Mouse (Mus musculus): Measurements from ENCODE around the gene Cnnm2.
A peak's percentile ranks its signal among the peaks of the same experiment; 100 is the strongest.
"Not testable (repeated sequence)": the region's sequence is repeated elsewhere in the genome, so short reads cannot be mapped to it uniquely, and the experiment has no call there.

Cnnm2 gene

DNA sequence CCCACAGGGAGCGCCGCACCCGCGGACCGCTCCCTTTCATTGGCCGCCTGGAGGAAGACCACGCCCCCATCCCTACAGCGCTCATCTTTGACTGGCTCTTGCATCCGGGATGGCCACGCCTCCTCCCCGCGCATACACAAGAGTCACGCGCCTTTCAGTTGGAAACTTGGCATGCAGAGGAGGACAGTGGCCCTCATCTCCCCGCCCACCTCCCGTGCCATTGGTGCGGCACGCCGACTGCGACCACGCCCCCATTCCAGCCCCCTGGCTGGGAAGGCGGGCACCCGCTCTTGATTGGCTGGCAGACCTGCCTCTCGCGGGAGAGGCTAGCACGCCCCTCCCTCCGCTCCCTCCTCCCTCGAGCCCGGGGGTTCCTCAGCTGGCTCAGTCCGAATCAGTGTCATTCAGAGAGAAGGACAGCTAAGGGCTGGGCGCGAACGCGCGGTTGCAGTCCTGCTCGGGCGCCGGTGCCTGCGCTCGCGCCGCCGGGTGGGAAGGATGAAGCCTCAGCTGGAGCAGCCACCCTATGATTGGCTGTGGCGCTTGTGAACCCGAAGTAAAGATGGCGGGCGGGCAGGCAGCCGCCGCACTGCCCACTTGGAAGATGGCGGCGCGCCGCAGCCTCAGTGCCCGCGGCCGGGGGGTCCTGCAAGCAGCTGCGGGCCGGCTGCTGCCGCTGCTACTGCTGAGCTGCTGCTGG, at the start of gene Cnnm2:
Gene Cnnm2, plus strand, starts transcription at position 350 of the 700 bp plus-strand sequence.
- peak; percentile 99 to 100 for DNase-seq (ENCODE audit: low spot score in 2 of 2)

DNA sequence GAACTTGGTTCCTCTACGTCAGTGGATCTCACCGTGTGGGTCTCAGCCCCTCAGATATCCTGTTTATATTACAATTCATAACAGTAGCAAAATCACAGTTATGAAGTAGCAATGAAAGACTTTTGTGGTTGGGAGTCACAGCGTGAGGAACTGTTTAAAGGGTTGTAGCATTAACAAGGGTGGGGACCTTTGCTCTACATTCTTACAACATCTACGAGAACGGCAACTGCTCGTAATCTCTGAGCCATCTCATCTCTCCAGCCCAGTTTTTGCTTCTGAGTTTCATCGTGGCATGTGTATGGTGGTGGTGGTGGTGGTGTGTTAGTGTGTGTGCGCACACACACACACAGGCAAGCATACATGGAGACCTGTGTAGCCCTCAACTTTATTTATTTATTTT, 47.2 kb upstream of the Cnnm2 start:
- DNase-seq (ENCODE audit: low spot score in 2 of 2), result no peak

DNA sequence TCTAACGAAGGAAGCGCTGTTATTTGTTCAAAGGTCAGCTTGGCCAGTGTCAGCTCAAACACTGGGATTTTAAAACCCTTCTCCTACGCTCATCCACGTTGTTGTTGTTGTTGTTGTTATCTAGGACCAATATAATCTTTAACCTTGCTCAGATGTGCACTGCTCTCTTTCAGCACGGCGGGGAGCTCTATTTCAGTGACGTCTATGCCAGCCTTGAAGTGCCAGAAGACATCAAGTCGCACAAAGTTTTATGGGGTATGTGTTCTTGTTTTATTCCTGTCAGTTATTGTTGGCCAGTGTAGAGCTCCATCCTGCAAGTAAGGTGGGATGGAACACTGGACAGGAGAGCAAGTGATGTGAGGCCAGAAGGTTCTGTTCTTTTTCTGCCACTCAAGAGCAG, 46.4 kb upstream of the Cnnm2 start:
- no peak for DNase-seq (ENCODE audit: low spot score in 2 of 2)

DNA sequence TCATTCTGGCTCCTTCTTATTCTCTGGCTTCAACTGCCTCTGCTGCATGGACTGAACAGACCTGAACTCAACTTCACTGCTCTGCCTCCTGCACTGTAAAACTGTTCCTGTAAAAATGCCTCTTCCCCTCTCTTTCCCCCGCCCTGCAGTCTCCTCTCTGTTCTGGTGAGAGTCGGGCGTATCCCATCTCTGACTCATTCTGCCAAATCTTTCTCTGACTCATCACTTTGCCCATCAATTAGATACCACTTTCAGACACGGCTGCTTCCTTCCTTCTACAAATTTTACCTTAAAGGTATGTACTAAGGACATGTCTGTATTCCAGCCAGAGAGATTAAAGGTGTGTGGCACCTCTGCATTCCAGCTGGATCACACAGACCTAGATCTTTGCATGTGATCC, 43.2 kb upstream of the Cnnm2 start:
- DNase-seq (ENCODE audit: low spot score in 2 of 2), result no peak

DNA sequence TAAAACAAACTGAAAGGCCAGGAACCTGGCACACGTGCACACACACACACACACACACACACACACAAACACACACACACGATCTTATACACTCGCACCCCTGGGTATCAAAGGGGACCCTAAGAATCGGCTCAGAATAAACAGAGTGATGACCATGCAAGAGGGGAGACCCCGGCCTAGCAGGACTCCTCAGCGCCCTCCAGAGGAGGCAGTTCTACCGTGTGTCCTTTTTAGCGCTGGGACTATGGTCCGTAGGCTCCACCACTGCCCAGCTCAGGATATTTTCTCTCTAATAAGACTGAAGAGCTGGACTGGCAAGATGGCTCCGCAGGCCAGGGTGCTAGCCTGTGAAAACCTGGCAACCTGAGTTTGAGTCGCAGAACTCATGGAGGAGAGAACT, 37.0 kb upstream of the Cnnm2 start:
- no peak for DNase-seq (ENCODE audit: low spot score in 2 of 2)

DNA sequence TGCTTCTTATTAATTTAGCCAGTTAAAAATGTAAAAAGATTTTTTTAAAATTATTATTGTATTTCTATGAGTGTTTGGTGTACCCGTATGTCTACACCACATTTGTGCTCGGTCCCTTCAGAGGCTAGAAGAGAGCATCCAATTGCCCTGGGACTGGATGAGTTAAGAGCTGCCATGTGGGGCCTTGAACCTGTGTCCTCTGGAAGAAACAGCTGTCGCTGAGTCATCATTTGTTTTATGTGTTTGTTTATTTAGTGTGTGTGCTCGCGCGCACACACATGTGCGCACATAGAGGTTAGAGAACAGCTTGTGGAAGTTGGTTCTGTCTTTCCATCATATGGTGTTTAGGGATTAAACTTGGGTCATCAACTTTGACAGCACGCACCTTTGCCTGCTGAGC, 35.3 kb upstream of the Cnnm2 start:
- DNase-seq (ENCODE audit: low spot score in 2 of 2), result no peak

DNA sequence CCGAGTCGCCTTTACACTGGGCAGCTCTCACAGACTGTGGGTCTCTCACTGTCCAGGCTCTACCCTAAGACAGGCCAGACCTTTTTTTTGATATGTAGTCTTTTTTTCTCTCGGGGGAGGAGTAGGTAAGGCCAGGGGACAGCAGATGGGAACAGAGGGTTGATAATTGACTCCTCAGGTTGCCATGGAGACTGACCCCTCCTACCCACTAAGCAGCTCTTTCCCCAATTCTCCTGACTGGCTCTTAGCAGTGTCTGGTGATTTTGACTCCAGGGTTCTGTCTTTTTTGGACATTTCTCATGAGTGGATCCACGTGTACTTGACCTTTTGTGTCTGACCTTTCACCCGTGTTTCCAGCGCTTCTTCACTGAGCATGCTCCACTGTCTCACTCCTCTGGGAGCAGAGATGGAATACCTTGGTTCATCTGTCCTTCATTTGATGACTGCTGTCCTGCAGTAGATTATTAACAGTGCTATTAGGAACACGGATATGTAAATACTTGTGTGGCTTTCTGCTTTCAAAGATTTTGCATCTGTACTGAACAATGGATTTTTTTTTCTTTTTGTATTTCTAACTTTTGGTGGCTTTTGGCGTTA, 34.2 kb upstream of the Cnnm2 start:
- no peak for DNase-seq (ENCODE audit: low spot score in 2 of 2)

DNA sequence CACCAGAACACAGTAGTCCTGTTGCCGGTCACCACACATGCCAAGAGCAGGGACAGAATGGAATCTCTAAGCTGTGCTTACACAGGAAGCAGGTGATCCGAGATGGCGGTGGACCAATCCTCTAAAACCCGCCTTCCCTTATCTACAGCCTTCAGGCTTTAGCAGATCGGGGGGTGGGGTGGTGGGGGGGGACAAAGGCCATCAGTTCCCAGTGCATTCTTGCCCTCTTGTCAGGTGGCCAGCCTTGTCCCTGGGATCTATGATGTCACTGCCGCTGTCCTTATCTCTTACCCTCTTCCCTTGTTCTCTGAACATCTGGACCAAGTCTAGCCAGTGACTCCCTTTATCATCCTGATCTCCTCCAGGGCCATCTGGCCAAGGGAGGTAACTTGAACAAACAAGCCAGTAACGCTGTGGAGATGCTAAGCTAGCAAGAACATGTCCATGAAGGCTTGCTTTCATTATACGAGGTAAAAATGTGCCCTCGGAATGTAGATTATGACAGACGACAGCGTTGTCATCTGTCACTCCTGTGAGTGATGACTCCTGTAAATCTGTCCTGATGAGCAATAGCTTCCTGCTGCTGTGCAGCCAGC, 33.4 kb upstream of the Cnnm2 start:
- DNase-seq (ENCODE audit: low spot score in 2 of 2), result no peak

DNA sequence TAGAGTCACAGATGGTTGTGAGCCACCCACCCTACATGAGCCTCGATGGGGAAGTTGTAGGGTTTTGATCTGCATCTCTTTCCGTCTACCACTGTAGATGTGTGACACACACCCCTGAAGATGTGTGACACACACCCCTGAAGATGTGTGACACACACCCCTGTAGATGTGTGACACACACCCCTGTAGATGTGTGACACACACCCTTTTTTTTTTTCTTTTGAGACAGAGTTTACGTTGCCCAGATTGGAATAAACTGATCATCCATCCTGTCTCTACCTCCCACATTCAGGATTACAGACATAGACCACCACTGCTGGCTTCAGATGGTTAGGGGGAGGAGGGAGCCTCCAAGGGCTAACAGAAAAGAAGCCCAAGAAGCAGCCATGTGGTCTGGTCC, 32.5 kb upstream of the Cnnm2 start:
- no peak for DNase-seq (ENCODE audit: low spot score in 2 of 2)

DNA sequence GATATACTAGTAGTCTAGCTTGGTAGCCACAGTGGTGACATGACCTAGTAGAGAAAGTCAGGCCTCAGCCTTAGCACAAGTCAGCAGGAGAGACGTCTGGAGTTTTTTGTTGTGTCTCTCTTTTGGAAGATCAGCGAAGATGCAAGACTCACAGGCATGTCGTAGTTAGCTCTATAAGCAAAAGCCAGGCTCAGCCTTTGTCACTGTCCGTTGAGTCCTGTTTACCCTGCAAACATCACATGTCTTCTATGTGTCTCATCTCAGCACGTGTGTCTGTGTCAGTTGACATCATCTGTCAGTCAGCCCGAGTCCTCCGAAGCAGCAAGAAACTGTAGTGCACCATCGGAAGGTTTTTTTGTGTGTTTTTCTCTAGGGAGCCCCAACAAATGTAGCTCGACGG, 30.0 kb upstream of the Cnnm2 start:
- DNase-seq (ENCODE audit: low spot score in 2 of 2), result no peak

DNA sequence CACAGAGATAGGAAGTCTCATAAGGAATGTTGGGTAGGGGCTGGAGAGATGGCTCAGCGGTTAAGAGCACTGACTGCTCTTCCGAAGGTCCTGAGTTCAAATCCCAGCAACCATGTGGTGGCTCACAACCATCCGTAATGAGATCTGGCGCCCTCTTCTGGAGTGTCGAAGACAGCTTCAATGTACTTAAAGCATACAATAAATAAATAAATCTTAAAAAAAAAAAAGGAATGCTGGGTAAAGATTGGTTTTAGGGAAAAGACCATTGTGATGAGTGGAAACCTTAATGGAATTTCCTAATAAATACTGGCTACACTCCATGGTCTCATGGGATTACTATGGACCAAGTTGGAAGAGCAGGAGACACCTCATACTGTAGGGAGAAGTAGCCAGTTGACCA, 28.7 kb upstream of the Cnnm2 start:
- DNase-seq (ENCODE audit: low spot score in 2 of 2), result not testable (repeated sequence)

DNA sequence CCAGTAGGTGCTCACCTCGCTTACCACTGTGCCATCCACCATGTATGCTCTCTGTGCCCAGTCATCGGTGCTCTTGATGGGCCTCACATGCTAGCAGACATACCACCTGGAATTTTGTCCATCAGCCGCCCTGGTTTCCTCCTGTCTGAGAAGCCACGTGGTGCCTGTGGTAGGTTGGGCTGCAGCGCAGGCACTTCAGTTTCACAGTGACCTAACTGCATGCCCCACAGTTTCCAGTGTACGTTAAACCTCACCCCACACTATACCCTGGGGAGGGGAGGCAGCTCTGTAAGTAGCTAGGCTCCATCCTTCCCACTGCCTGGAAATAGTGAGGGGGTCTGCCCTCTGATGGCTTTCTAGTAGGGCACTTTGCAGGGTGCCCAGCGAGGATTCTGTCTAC, 27.8 kb upstream of the Cnnm2 start:
- DNase-seq (ENCODE audit: low spot score in 2 of 2), result no peak

DNA sequence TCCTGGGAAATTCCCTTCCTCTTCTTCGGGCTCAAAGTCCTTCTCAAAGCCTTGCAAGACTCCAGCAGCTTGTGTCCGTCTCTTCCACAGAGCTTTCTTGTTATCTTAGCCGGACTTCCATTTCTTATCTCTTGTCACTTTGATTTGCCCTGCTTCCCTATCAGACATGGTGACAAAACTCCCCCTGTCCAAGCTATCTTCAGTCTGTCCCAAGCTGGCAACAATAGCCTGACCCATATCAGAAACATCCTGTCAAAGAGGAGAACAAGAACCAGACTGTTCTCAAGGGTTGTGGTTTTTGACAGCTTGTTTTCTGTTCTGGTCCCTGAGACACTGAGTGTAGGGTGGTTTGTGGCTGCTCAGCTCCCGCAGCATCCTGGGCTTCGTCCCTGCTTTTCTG, 26.2 kb upstream of the Cnnm2 start:
- no peak for DNase-seq (ENCODE audit: low spot score in 2 of 2)

DNA sequence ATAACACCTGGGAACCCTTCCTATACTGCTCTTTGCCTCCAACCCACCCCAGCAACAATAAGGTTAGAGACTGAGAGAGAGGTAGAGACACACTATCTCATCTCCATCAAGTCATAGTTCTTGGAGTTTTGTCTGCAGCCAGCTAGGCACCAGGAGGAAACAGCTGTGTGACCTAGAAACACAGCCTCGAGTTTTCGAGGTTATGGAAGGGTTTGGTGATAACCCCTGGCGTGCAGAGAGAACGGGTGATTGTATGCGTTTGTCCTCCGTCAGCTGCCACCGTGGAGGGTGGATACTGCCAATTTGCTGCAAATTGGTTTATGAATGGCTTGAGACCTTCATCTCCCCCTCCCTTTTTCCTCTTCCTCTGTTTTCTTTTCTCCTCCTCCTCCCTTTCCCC, 24.3 kb upstream of the Cnnm2 start:
- DNase-seq (ENCODE audit: low spot score in 2 of 2), result no peak

DNA sequence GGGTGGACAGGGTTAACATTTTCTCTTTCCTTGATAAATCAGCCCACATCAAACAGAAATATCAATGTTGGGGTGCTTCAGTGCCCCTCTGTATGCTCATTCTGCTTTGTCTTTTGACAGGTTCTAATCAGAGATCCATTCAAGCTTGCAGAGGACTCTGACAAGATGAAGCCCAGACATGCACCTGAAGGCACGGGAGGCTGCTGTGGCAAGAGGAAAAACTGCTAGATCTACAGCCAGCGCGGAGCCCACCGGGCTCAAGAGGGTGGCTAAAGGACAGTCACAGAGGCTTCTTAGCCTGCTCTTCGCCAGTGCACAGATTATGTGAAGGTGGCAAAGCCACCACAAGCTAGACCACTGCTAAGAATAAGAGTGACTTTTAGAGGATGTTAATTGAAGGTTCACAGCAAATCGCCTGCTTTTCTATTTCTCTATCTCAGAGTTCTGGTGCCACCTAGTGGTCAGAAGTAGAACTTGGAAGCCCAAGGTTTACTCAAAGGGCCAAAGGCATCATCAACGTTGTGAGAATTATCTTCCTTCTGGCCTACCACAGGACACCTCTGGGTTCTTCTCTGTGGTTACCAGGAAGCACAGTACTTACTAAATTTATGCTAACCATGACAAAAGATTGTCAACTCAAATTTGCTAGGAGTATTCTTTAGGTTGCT, 20.9 kb upstream of the Cnnm2 start:
- DNase-seq (ENCODE audit: low spot score in 2 of 2), result peak; percentile 81 to 83

DNA sequence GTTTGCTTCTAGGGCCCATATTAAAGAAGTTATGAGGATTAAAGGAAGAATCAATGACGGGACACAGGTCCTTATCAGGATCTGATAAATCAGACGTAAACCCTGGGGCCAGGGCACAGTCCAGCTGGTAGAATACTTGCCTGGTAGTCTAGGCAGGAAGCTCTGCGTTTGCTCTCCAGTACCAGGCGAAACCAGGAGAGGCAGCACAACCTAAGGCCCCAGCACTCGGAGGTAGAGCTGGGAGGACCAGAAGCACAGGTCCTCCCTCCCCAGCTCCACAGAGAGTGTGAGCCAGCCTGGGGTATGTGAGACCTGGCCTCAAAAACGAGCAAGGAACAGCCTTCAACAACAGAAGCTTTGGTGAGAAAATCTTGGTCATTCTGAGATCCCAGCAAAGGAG, 19.8 kb upstream of the Cnnm2 start:
- DNase-seq (ENCODE audit: low spot score in 2 of 2), result no peak

DNA sequence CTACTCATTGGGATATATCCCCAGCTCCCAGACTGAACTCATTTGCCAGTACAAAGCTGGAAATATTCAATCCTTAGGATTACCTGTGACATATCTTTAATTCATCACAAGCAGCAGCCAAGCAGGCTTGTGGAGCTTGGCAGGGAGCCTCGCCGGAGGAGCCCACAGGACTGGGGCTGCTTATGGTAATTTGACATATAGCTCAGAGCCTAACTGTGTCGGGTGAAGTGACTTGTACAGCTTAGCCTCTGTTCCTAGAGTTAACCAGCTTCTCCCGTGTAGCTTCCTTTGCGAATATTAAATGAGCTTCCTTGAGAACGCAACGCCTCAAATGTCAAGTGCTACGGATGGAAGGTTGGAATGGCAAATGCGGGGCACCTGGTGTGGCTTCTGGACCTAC, 16.7 kb upstream of the Cnnm2 start:
- no peak for DNase-seq (ENCODE audit: low spot score in 2 of 2)

DNA sequence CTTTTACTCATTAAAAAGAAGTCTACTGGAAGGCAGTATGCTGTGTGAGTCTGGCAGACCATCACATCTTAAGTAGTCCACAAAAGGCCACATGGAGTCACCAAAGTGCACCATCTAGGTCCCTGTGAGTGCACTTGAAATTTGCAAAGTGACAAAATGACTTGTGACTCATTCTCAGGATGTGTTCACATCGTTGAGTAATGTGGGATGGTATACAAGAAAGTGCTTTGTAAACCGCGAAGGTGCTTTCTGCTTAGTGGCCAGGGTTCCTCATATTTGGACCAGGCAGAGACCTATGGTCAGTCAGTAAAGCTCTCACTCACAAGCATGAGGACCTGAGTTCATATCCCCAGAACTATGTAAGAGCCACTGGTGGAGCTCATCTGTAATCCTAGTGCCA, 13.6 kb upstream of the Cnnm2 start:
- no peak for DNase-seq (ENCODE audit: low spot score in 2 of 2)

DNA sequence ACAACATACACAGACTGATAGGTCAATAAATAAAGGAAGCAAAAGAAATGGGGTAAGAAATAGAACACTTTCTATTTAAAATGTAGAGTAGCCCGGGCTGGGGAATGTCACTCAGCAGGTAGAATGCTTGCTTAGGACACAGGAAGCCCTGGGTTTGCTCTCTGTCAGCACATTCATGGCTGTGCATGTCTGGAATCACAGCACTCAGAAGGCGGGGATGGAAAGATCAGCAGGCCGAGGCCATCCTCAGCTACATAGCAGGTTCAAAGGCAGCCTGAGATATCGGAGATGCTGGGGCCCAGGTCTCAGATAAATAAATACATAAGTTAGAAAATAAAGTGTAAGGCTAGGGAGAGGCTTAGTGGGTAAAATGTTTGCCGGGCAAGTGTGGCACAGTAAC, 9.2 kb upstream of the Cnnm2 start:
- no peak for DNase-seq (ENCODE audit: low spot score in 2 of 2)

DNA sequence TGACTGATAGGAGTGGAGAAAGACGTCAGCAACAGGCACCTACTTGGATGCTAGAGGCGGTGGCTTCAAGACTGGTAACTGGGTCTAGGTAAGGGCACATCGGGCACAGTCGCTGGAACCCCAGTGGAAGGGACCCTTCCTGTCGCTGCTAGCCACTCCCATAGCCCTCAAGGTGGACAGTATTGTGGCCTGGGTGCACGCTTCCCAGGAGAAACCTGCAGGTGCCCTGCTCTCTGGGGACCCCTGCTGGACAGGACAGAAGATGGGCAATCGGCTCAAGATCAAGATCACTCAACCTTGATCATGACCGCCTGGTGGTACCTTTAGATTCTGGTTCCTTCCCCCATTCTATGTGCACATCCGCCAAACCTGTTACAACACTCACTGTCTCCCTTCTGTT, 6.3 kb upstream of the Cnnm2 start:
- peak in 1 of 2 experiments; percentile 23 for DNase-seq (ENCODE audit: low spot score in 2 of 2)

DNA sequence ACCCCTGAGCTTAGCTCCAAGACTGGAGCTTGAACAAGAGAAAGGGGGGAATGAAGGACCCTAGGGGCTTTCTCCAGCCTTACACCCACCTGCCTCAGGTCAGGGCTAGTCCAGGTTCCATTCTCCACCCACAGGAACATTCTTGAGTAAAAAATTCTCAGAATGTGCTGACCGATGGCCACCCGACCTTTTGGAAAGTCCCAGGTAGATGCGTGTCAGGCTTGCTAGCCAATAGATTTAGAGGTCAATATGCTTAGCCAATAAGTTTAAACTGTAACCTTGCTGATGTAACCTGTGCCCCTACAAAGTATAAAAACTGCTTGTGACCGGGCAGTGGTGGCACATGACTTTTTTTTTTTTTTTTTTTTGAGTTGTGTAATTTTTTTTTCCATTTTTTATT, 5.2 kb upstream of the Cnnm2 start:
- DNase-seq (ENCODE audit: low spot score in 2 of 2), result no peak

DNA sequence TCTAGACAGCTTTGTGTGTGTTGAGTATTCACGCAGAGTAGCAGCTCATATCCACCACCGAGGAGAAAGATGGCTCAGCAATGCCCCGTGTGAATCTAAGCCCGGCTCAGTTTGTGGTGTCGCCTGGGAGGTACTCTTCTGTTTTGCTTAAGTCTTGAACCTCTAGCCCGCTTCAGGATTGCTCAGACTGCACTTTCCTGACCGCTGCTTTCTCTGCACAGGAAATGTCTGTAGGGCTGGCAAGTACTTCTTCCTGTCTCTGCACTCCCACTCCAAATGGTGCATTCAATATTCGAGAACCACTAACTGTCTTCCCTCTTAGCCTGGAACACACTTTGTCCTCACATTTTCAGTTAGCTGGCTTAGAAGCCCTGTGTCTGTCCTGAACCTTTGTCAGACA, 2.3 kb upstream of the Cnnm2 start:
- no peak for DNase-seq (ENCODE audit: low spot score in 2 of 2)

DNA sequence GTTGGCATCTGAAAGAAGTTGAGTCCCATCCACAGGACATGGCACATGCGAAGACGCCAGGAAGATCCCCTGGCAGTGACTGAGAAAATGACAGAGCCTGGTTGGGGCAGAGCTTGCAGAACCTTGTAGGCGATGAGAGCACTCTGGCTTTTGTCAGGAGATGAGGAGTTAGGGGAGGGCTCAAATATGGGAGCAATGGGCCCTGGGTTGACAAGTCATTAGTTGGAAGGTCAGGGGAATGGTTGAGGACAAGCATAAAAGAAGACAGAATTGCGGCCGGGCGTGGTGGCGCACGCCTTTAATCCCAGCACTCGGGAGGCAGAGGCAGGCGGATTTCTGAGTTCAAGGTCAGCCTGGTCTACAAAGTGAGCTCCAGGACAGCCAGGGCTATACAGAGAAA, 1.5 kb upstream of the Cnnm2 start:
- DNase-seq (ENCODE audit: low spot score in 2 of 2), result not testable (repeated sequence)

Measured in right cerebral cortex, adult 2 months (tissue).